Mouse (Mus musculus): ENCODE data around the gene Nfatc4. TPM values are rescaled to one million over a fixed set of nuclear protein-coding genes. Genes with fewer than 3 reads are reported as not detected.

Gene Nfatc4
- polyA plus RNA-seq, 1 experiment: 5.7 TPM

- DNase-seq (ENCODE audit: low read depth, low spot score): no peak
- 83% methylated on average over 7 of the region's 7 CpGs for WGBS
Measured at GRCm38 (mm10) chr14:55819845-55820405, 3.0 kb upstream of the Nfatc4 start.

- DNase-seq (ENCODE audit: low read depth, low spot score): no peak
- WGBS: 86% methylated on average over 9 of the region's 9 CpGs
Measured at GRCm38 (mm10) chr14:55820576-55820975, 2.4 kb upstream of the Nfatc4 start.

DNA sequence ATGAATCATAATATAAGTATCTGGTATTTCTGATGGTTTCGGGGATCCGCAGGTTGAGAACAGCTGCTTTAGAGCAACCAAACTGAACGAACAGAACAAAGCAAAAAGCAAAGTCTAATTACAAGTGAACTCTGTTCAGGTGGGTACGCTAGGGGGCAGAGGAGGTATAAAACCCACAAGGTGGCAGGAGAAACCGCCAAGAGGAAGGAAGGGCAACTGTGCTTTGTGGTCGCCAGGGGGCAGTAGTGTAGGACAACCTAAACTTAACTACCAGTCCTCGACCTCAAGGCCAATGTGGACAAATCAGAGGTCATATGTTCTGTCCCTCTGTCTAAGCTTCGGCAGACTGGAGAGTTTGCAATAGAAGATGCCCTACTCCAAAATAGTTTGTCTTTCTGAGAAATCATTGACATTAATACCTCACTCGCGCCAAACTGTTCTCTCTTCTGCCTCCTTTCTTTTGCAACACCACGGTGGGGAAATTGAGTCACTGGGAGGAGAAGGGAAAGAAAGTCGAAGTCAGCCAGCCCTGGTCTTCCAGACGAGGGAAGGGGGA, 431 bp upstream of the Nfatc4 start:
- no peak for DNase-seq (ENCODE audit: low read depth, low spot score)
- WGBS: 1% methylated on average over 13 of the region's 13 CpGs

DNA sequence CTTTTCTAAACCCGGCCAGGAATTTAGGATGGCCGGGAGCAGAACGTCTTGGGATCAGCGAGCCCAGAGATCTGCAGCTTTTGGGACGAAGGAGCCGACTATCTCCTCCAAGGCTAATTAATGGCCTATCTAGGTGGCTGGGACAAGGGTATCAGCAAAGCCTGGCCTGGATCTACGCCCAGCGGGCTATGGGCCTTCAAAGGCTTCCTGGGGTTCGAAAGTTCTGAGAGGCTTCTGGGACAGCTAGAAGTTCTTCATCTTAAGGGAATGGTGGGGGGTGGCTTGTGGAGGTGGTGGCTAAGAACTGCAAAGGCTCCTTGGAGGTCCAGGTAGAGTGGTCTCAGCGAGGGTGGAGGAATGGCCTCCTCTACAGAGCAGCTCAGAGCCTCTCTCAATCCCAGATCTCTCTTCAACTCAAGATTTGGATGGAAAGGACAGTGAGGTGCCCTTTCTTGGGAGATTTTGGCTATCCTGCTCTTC, 1.1 kb downstream of the Nfatc4 start:
- WGBS: 31% methylated on average over 10 of the region's 10 CpGs
- no peak for DNase-seq (ENCODE audit: low read depth, low spot score)

DNA sequence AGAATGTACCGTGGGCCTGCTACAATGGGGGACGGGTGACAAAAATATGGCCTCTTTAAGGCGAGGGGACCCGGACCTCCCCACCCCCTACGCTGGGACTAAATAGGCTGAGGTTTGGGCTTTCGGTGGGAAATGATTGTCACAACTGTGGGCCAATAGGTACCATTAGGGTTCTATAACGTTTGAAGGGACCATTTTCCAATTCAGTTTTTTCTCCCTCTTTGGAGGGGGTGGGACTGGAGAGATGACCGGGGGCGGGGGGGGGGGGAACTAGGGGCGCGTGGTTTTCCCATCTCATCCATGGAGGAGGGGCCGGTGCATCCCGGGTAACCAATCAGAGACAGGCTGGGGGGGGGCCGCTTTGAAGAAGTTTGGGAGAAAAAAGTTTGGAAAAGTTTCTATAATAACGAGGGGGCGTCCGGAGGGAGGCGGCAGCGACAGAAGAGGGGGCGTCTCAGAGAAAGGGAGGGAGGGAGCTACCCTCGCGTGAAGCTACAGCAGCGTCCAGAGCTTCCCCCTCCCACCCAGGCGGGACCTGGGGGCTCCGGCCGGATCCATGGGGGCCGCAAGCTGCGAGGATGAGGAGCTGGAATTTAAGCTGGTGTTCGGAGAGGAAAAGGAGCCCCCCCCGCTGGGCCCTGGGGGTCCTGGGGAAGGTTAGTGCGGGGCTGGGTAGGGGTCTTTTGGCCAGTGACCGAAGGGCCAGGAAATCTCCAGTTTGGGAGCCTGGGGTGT, 1.7 kb downstream of the Nfatc4 start:
- no peak for DNase-seq (ENCODE audit: low read depth, low spot score)
- WGBS: 10% methylated on average over 30 of the region's 32 CpGs

- 6% methylated on average over 35 of the region's 37 CpGs for whole genome bisulfite sequencing
- no peak for DNase-seq (ENCODE audit: low read depth, low spot score)
Measured at GRCm38 (mm10) chr14:55825216-55826051, 2.5 kb downstream of the Nfatc4 start.

- DNase-seq (ENCODE audit: low read depth, low spot score): no peak
- 29% methylated on average over 15 of the region's 15 CpGs for WGBS
Measured at GRCm38 (mm10) chr14:55826142-55826541, 3.2 kb downstream of the Nfatc4 start.

- no peak for DNase-seq (ENCODE audit: low read depth, low spot score)
- WGBS: 41% methylated on average over 41 of the region's 41 CpGs
Measured at GRCm38 (mm10) chr14:55826551-55827340, 3.8 kb downstream of the Nfatc4 start.

DNA sequence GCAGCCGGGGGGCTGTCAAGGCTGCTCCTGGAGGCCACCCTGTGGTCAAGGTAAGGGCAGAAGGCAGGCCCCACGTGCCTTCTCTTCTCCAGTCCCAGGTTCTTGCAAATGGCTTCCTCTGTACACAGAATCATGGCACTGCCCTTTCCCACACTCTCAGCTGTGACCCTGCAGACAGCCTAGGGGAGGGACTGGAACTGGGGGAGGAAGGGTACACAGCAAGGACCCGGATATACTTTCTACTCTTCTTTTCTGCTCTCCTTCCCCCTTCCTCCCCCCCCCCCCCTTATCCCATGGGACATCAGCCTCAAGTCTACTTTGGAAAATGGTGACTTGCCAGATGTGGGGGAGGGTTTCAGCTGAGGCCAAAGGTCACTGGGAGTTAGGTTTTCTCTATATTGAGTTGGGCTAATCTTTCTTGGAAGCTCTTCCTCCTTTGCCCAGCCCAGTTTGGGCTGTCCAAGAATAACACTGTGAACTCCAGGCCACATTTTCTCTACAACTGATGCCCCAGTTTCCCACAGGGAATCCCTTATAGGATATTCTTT, 5.8 kb downstream of the Nfatc4 start:
- no peak for DNase-seq (ENCODE audit: low read depth, low spot score)
- 59% methylated on average over 3 of the region's 3 CpGs for WGBS

DNA sequence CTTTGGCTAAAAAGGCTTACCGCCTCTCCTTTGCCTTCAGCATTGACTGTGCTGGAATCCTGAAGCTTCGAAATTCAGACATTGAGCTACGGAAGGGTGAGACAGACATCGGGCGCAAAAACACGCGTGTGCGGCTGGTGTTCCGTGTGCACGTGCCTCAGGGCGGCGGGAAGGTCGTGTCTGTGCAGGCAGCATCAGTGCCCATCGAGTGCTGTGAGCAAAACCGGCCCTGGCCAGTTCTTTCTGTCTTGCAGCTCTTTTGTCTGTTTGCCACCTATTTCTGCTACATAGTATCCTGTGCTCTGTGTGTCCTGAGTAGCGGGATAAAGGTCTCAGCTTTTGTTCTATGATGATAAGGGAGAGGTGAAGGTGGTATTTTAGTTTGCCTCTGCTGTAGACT, 6.9 kb downstream of the Nfatc4 start:
- no peak for DNase-seq (ENCODE audit: low read depth, low spot score)
- WGBS: 94% methylated on average over 16 of the region's 16 CpGs

DNA sequence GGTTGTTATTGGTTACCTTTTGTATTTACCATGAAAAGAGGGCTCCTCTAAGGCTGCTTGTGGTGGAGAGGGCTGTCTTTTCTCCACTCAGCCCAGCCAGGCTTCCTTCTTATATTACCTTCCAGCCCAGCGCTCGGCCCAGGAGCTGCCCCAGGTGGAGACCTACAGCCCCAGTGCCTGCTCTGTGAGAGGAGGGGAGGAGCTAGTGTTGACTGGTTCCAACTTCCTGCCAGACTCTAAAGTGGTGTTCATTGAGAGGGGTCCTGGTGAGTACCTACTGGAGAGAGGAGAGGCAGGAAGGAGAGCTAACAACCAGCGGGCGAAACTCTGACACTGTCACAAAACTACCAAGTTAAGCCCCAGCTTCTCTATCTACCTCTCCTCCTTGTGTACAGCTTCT, 7.4 kb downstream of the Nfatc4 start:
- 79% methylated on average over 4 of the region's 4 CpGs for WGBS
- DNase-seq (ENCODE audit: low read depth, low spot score): no peak

GRCm38 (mm10) chr14:55833126-55833525, 10.2 kb downstream of the Nfatc4 start:
- WGBS: 67% methylated on average over 4 of the region's 4 CpGs
- DNase-seq (ENCODE audit: low read depth, low spot score): no peak

GRCm38 (mm10) chr14:55834808-55835533, 12.0 kb downstream of the Nfatc4 start:
- 82% methylated on average over 5 of the region's 5 CpGs for WGBS
- no peak for DNase-seq (ENCODE audit: low read depth, low spot score)

GRCm38 (mm10) chr14:55838312-55838711, 15.4 kb downstream of the Nfatc4 start:
- WGBS: 87% methylated on average over 5 of the region's 5 CpGs

DNA sequence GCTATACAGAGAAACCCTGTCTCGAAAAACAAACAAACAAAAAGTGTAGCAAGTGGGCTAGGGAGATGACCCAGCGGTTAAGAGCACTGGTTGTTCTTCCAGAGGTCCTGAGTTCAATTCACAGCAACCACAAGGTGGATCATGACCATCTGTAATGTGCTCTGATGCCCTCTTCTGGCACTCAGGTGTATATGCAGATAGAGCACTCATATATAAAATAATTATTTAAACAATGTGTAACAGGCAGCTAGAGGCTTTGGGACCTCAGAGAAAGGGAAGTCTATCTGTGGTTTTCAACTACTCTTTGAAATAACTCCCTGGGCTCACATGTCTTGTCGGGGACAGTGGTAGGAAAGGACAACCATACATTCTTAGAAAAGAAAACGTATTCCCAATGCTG, 15.8 kb downstream of the Nfatc4 start:
- no peak for DNase-seq (ENCODE audit: low read depth, low spot score)
- 88% methylated on average over 4 of the region's 4 CpGs for WGBS

More at GRCm38 (mm10) chr14:55838312-55838711, 15.4 kb downstream of the Nfatc4 start:
- no peak for DNase-seq (ENCODE audit: low read depth, low spot score)

GRCm38 (mm10) chr14:55840853-55841366, 18.0 kb downstream of the Nfatc4 start:
- WGBS: 46% methylated on average over 4 of the region's 4 CpGs
- no peak for DNase-seq (ENCODE audit: low read depth, low spot score)

GRCm38 (mm10) chr14:55842794-55843193, 19.9 kb downstream of the Nfatc4 start:
- no peak for DNase-seq (ENCODE audit: low read depth, low spot score)
- WGBS: 72% methylated on average over 4 of the region's 4 CpGs

All from large intestine, adult 2 months (tissue).